Mouse (Mus musculus): ENCODE results near the gene Crcp. TPM values are rescaled to one million over a fixed set of nuclear protein-coding genes. Genes with fewer than 3 reads are reported as not detected.

Crcp gene
- polyA plus RNA-seq, 1 experiment: 41.3 TPM

DNA sequence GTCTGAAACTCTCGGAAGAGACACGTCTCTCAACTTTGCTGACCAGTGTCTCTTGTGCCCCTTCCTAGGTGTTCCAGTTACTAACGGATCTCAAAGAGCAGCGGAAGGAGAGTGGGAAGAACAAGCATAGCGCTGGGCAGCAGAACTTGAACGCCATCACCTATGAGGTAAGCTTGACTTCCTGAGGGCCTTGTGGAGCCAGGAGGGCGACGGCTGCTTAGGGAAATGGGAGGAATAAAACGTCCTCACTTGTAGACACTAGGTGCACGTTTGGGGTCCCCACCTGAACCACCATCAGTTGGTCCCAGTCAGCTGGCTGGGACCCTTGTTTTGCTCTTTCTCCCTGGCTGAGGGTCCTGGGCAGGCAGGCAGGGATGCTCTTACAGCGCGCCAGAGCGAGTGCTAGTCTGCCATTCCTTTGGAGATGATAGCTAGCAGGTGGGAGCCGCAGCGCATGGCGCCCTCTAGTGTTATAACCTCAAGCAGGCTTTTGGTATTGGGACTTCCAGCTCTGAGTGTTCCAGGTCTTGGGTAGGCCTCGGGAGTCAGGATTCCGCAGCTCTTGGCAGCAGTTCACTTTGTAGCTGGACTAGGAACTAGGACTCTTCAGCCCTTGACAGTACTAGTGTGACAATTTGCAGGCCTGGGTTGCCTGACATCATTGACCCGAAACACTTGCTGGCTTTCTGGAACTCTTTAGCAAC lies 8.8 kb downstream of the Crcp start:
- Histone ChIP-seq H3K27ac (ENCODE audit: insufficient read depth, low read length) (no peak overlapping the region), H3K4me1 (ENCODE audit: control insufficient read depth, insufficient read depth, low read length) (no peaks in the 10 kb centered on the region), H3K4me3 (ENCODE audit: insufficient read depth, low read length) (no peak overlapping the region)
- peak; percentile 69 for TF ChIP-seq CTCF (IDR thresholded peaks at IDR 0.05; ENCODE audit: extremely low read depth, insufficient read depth, low read length)
- no peak for TF ChIP-seq POLR2A (IDR thresholded peaks at IDR 0.05; ENCODE audit: extremely low read depth, insufficient read depth, low read length)

- H3K4me3 ChIP-seq (ENCODE audit: insufficient read depth, low read length): no peak overlapping the region
- no peaks in the 10 kb centered on the region for H3K4me1 ChIP-seq (ENCODE audit: control insufficient read depth, insufficient read depth, low read length)
- TF ChIP-seq POLR2A (IDR thresholded peaks at IDR 0.05; ENCODE audit: extremely low read depth, insufficient read depth, low read length): no peak
- TF ChIP-seq CTCF (IDR thresholded peaks at IDR 0.05; ENCODE audit: extremely low read depth, insufficient read depth, low read length): no peak
- no peak overlapping the region for H3K27ac ChIP-seq (ENCODE audit: insufficient read depth, low read length)
Measured at GRCm38 (mm10) chr5:130040797-130041196, 11.7 kb downstream of the Crcp start.

GRCm38 (mm10) chr5:130041262-130041661 lies 12.2 kb downstream of the Crcp start:
- Histone ChIP-seq H3K27ac (ENCODE audit: insufficient read depth, low read length) (no peak overlapping the region), H3K4me1 (ENCODE audit: control insufficient read depth, insufficient read depth, low read length) (no peaks in the 10 kb centered on the region), H3K4me3 (ENCODE audit: insufficient read depth, low read length) (no peak overlapping the region)
- TF ChIP-seq POLR2A (IDR thresholded peaks at IDR 0.05; ENCODE audit: extremely low read depth, insufficient read depth, low read length) (no peak), CTCF (IDR thresholded peaks at IDR 0.05; ENCODE audit: extremely low read depth, insufficient read depth, low read length) (no peak)

DNA sequence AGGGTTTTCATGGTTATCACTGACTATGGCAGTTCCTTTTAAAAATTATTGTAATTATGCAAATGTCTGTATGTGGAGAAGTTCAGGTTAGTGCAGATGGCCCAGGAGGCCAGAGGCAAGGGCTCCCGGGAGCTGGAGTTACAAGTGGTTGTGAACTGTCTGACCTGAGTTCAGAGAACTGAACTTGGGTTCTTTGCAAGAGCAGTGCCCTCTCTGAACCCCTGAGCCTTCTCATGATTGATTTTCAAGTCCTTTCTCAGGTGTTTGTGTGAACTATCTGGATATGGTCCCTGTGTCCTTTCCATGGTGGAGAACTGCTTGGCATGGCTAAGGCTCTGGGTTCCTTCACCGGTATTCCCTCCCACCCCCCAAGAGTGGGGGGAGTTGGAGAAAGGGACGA lies 14.7 kb downstream of the Crcp start:
- H3K27ac ChIP-seq (ENCODE audit: insufficient read depth, low read length): no peak overlapping the region
- H3K4me1 ChIP-seq (ENCODE audit: control insufficient read depth, insufficient read depth, low read length): no peaks in the 10 kb centered on the region
- no peak overlapping the region for H3K4me3 ChIP-seq (ENCODE audit: insufficient read depth, low read length)
- no peak for TF ChIP-seq POLR2A (IDR thresholded peaks at IDR 0.05; ENCODE audit: extremely low read depth, insufficient read depth, low read length)
- TF ChIP-seq CTCF (IDR thresholded peaks at IDR 0.05; ENCODE audit: extremely low read depth, insufficient read depth, low read length): no peak

DNA sequence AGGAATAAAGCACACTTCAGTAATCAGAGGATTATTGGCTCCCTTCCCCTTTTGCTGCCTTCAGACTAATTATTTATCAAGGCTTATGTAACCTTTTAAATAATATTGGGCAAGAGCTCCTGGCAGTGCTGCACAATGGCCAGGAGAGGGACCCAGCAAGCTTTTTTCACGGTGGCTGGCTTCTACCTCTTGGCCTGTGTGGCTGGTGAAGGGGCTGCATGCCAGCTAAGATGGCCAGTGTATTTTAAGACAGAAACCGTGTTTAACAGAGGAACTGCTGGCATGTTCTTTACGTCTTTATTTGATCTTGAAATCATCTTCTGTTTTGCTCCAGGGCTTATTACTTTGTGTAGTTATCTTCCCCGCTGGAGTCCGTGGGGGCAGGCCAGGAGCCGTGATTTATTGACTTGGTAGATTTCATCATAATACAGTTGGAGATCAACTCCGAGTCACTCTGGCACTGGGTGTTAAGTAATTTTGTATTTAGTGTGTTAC lies 15.2 kb downstream of the Crcp start:
- TF ChIP-seq CTCF (IDR thresholded peaks at IDR 0.05; ENCODE audit: extremely low read depth, insufficient read depth, low read length) (peak; percentile 66), POLR2A (IDR thresholded peaks at IDR 0.05; ENCODE audit: extremely low read depth, insufficient read depth, low read length) (no peak)
- H3K27ac ChIP-seq (ENCODE audit: insufficient read depth, low read length): no peak overlapping the region
- no peak overlapping the region for H3K4me3 ChIP-seq (ENCODE audit: insufficient read depth, low read length)
- no peaks in the 10 kb centered on the region for H3K4me1 ChIP-seq (ENCODE audit: control insufficient read depth, insufficient read depth, low read length)

- Histone ChIP-seq H3K4me3 (ENCODE audit: insufficient read depth, low read length) (no peak overlapping the region), H3K27ac (ENCODE audit: insufficient read depth, low read length) (no peak overlapping the region), H3K4me1 (ENCODE audit: control insufficient read depth, insufficient read depth, low read length) (no peaks in the 10 kb centered on the region)
- TF ChIP-seq CTCF (IDR thresholded peaks at IDR 0.05; ENCODE audit: extremely low read depth, insufficient read depth, low read length) (no peak), POLR2A (IDR thresholded peaks at IDR 0.05; ENCODE audit: extremely low read depth, insufficient read depth, low read length) (no peak)
Measured at GRCm38 (mm10) chr5:130046100-130046499, 17.0 kb downstream of the Crcp start.

- no peak overlapping the region for H3K4me3 ChIP-seq (ENCODE audit: insufficient read depth, low read length)
- no peak for TF ChIP-seq CTCF (IDR thresholded peaks at IDR 0.05; ENCODE audit: extremely low read depth, insufficient read depth, low read length)
- no peak for TF ChIP-seq POLR2A (IDR thresholded peaks at IDR 0.05; ENCODE audit: extremely low read depth, insufficient read depth, low read length)
- no peaks in the 10 kb centered on the region for H3K4me1 ChIP-seq (ENCODE audit: control insufficient read depth, insufficient read depth, low read length)
- no peak overlapping the region for H3K27ac ChIP-seq (ENCODE audit: insufficient read depth, low read length)
Measured at GRCm38 (mm10) chr5:130046589-130046988, 17.5 kb downstream of the Crcp start.

GRCm38 (mm10) chr5:130047013-130047412 lies 17.9 kb downstream of the Crcp start:
- H3K27ac ChIP-seq (ENCODE audit: insufficient read depth, low read length): no peak overlapping the region
- H3K4me3 ChIP-seq (ENCODE audit: insufficient read depth, low read length): no peak overlapping the region
- H3K4me1 ChIP-seq (ENCODE audit: control insufficient read depth, insufficient read depth, low read length): no peaks in the 10 kb centered on the region
- TF ChIP-seq CTCF (IDR thresholded peaks at IDR 0.05; ENCODE audit: extremely low read depth, insufficient read depth, low read length): 0 out of 2 replicates have a peak, but pooled peaks have one; percentile 9
- TF ChIP-seq POLR2A (IDR thresholded peaks at IDR 0.05; ENCODE audit: extremely low read depth, insufficient read depth, low read length): no peak

GRCm38 (mm10) chr5:130048786-130049520 lies 19.9 kb downstream of the Crcp start:
- no peak overlapping the region for H3K27ac ChIP-seq (ENCODE audit: insufficient read depth, low read length)
- H3K4me1 ChIP-seq (ENCODE audit: control insufficient read depth, insufficient read depth, low read length): 0 out of 2 replicates have a peak, but pooled peaks cover 1% of the 10 kb centered on the region
- H3K4me3 ChIP-seq (ENCODE audit: insufficient read depth, low read length): no peak overlapping the region
- no peak for TF ChIP-seq CTCF (IDR thresholded peaks at IDR 0.05; ENCODE audit: extremely low read depth, insufficient read depth, low read length)
- TF ChIP-seq POLR2A (IDR thresholded peaks at IDR 0.05; ENCODE audit: extremely low read depth, insufficient read depth, low read length): no peak

All from cortical plate, adult 2 months (tissue).